Mouse (Mus musculus) gastrocnemius, postnatal 4 days (tissue): ENCODE data around the gene Rab35. TPM values are rescaled to one million over a fixed set of nuclear protein-coding genes. Genes with fewer than 3 reads are reported as not detected.

Experiments
- DNase-seq, 2 experiments: peaks; one replicate each; pipeline ENCODE4 v3.0.0; 2021 to 2022; ENCODE audit warnings: low spot score in 2 of 2, mixed read lengths in 2 of 2
- total RNA-seq, 2 experiments: library from RNA; stranded (reverse); gene quantifications; 2 replicates each; pipeline ENCODE4 v1.2.3; 2021

The Rab35 gene
- total RNA-seq, 2 experiments from 2014 or later = 43.1 to 46.8 TPM

GRCm38 (mm10) chr5:115648876-115649275 is 17.2 kb downstream of the Rab35 start:
- DNase-seq = no peak

GRCm38 (mm10) chr5:115649699-115650098 is 18.0 kb downstream of the Rab35 start:
- DNase-seq = no peak

DNA sequence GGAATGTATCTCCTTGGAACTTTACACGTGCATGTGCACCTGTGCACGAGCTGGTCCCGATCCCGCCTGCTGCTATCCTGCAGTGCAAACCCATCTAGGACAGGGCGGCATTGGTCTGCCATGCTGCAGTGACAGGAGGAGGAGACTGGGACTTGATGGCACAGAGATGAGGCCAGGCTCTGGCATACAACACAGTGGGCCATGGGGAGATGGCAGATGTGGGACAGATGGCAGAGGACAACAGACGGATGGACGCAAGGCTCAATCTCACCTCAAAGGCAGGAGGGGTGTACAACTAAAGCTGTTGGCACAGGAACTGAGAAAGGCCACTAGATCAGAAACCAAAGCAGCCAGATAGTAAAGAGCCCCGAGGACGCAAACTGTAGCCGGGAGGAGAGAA is 19.2 kb downstream of the Rab35 start:
- no peak for DNase-seq

DNA sequence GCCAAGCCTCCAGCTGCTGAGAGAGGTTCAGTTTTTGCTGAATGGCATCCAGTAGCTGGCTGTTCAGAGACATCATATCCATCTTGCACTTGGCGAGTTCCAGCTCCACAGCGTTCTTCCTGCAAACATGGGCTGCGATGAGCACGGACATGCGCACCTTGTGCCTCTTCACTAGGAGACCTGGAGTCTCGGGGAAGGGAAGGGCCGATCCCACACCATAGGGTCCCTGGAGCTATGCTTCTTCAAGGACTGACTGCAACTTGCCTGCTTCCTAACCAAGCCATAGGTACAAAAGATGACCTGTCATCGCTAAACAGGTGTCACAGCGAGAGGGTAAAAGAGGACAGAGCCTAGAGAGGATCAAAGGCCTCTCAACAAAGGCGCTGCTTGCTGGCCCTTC is 20.1 kb downstream of the Rab35 start:
- no peak for DNase-seq

- peak; percentile 98 to 100 for DNase-seq
Measured at GRCm38 (mm10) chr5:115652681-115653575, 21.2 kb downstream of the Rab35 start.

DNA sequence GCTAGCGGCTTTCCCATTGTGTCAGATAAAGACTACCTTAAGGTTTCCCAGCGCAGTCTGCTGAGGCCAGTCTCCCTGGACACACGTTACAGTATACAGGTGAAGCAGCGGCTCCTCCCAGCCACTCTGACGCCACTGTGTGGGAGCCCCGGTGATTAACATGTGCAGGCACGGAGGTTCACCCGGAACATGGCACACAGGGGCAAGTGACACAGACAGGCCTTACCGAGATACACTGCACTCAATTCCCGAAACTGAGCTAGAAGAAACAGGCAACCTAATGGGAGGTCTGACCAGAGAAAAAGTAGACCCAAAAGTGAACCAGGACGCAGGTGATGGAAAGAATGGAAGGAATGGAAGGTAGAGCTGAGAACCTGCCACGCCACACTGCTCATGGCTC is 22.1 kb downstream of the Rab35 start:
- DNase-seq = no peak

GRCm38 (mm10) chr5:115656677-115657076 is 25.0 kb downstream of the Rab35 start:
- DNase-seq = no peak

DNA sequence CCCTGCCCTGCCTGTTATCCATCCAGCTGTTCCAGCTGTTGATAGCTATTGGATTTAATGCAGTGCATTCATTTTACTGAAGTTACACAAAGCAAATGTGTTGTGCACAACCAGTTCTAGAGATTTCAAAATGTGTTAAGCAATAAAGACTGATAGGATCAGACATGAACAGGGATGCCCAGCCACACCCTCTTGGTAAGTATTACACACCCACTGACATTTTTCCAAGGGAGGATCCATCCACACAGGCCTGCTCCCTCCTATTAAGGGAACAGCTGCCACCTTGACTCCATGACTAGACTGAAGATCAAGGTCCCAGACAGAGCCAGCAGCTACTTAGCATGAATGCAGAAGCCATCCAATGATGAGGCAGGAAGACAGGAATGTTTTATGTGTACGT is 25.5 kb downstream of the Rab35 start:
- no peak for DNase-seq

DNA sequence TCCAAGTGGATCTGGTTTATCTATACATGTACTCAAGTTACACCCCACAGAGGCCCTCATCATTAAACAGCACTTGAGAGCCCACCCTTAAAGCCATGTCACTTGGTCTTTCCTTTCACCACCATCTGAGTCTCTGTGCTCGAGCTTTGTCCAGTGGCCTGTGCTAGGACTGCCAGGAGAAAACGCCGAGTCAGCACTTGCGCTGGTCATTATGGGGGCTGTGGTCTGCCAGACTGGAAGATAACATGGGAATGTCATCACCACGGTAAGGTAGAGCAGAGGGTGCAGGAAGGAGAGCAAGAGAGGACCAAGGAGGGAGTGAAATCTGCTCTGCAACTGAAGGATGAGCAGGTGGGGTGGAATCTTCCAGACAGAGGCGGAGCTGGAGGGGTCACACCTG is 26.6 kb downstream of the Rab35 start:
- no peak for DNase-seq

DNA sequence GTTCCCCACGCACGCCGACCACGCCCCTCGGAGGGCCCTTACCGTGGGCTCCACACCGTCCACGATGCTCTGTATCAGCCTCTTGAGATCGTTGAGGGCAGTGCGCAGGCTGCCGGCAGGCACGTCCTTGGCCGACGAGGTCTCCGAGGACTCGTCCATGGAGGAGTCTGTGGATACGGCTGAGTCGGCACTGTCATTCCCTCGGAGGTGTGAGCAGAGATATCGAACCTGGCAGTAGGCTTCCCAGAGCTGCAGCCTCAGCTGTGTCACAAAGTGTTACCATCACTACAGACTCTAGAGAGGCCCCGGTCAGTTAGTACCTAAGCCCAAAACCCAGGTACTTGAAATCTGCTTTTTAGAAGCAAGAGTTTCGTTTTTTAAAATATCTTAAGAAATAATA is 30.9 kb downstream of the Rab35 start:
- no peak for DNase-seq

GRCm38 (mm10) chr5:115666366-115667065 is 34.8 kb downstream of the Rab35 start:
- no peak for DNase-seq

- DNase-seq = no peak
Measured at GRCm38 (mm10) chr5:115667210-115667609, 35.5 kb downstream of the Rab35 start.

GRCm38 (mm10) chr5:115667894-115668293 is 36.2 kb downstream of the Rab35 start:
- DNase-seq = no peak

- no peak for DNase-seq
Measured at GRCm38 (mm10) chr5:115668986-115669385, 37.3 kb downstream of the Rab35 start.

- no peak for DNase-seq
Measured at GRCm38 (mm10) chr5:115669974-115670373, 38.3 kb downstream of the Rab35 start.

GRCm38 (mm10) chr5:115670406-115670805 is 38.7 kb downstream of the Rab35 start:
- DNase-seq = no peak

DNA sequence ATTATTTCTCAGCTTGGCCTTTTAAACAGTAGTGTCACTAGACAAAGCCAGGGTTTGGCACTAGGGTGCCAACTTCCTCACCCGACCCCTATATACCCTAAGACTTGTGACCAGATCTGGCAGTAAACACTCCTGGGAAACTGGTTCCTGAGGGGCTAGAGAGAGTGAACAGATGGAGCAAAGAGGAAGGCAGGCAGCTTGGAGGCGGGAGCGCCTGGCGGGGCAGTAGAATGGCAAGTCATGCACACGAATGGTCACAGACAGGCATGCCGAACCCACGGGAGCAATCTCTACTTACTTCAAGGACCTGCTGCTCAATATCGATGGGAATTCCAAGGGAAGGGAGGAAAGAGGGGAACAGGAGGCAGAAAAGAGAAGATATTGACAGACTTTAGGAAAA is 40.1 kb downstream of the Rab35 start:
- DNase-seq = no peak

DNA sequence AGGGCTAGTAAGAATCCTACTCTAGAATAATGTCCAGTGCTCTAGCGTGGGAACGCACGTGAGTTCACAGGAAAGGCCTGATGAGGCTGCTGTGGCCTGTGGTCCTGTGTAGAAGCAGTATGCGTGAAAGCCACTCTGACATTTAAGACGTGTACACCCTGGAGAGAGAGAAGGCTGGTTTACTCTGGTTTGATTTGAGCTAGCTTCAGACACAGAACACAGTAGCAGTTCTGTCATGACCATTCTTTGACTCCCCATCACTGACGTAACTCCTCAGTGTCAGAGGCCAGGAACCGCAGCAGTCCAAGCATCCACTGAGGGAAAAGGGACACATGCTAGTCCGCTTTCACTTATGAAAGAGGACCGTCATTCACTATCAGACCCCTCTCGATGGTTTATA is 53.4 kb downstream of the Rab35 start:
- DNase-seq = no peak

DNA sequence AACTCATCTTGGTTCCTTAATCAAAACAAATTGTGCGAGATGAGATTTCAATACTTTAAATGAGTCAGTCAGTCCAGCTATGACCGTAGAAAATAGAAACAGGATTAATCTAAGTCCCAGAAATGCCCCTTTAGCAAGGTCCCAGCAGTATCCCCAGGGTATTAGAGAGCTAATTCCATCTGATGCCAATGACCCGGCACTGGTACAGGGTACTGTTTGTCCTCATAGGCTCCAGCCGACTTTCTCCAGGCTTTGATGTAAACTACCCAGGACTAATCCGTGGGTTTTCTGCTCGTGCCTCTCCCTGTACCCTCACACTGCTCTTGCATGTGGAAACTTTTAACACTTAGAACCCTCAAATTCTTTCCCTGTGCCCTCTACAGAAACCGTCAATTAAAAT is 55.0 kb downstream of the Rab35 start:
- DNase-seq = no peak

- no peak for DNase-seq
Measured at GRCm38 (mm10) chr5:115693271-115693670, 61.6 kb downstream of the Rab35 start.

GRCm38 (mm10) chr5:115695191-115695770 is 63.6 kb downstream of the Rab35 start:
- no peak for DNase-seq

- no peak for DNase-seq
Measured at GRCm38 (mm10) chr5:115696811-115697210, 65.1 kb downstream of the Rab35 start.
